Mouse (Mus musculus) CH12.LX (cell line): Measurements from ENCODE around the gene Csk. TPM values are rescaled to one million over a fixed set of nuclear protein-coding genes. Genes with fewer than 3 reads are reported as not detected.
A peak's percentile ranks its signal among the peaks of the same experiment; 100 is the strongest.

Experiments
- DNase-seq: peaks from one replicate; pipeline ENCODE4 v3.0.0-alpha.2; 2013; ENCODE audit errors: extremely low read depth
- H3K27ac ChIP-seq: 2 replicates; pipeline ENCODE4 v1.5.1; 2012; ENCODE audit warnings: low read depth, mild to moderate bottlenecking, control low read depth, moderate library complexity; ENCODE audit not compliant: insufficient read depth
- H3K27me3 ChIP-seq: replicated peaks from 2 replicates; pipeline ENCODE3; 2012; ENCODE audit warnings: inconsistent platforms
- H3K36me3 ChIP-seq, 2 experiments: replicated peaks in 1 of 2; 2 replicates each; pipeline versions ENCODE3 to v1.6.1; 2012; ENCODE audit warnings: inconsistent platforms in 1 of 2, low read length in 1 of 2, mild to moderate bottlenecking in 1 of 2, mixed read lengths in 1 of 2, moderate library complexity in 1 of 2; ENCODE audit not compliant: control insufficient read depth in 1 of 2, insufficient read depth in 1 of 2
- H3K4me1 ChIP-seq, 2 experiments: 2 replicates each; pipeline ENCODE4 v1.6.1; 2012; ENCODE audit warnings: inconsistent platforms in 1 of 2, moderate library complexity in 1 of 2; ENCODE audit not compliant: insufficient read depth in 2 of 2, control insufficient read depth in 1 of 2
- H3K4me2 ChIP-seq: 2 replicates; pipeline ENCODE4 v1.6.1; 2012; ENCODE audit warnings: low read depth, mild to moderate bottlenecking, control low read depth; ENCODE audit not compliant: poor library complexity, insufficient read depth, severe bottlenecking
- H3K4me3 ChIP-seq, 3 experiments: fragments of 150-350 bp in 1 of 3; sonication (generic) in 1 of 3; replicated peaks in 1 of 3; 2 replicates each; pipeline versions ENCODE3 to v1.5.1; 2011 to 2012; ENCODE audit warnings: low read depth in 2 of 3, low read length in 2 of 3, mild to moderate bottlenecking in 2 of 3, moderate library complexity in 2 of 3, control low read depth in 1 of 3, improper control_type of control experiment in 1 of 3, inconsistent platforms in 1 of 3, mixed read lengths in 1 of 3; ENCODE audit not compliant: poor library complexity in 1 of 3
- H3K79me2 ChIP-seq: replicated peaks from 2 replicates; pipeline ENCODE4 v1.6.1; 2012; ENCODE audit warnings: mild to moderate bottlenecking, moderate library complexity; ENCODE audit not compliant: control insufficient read depth, poor library complexity, insufficient read depth, severe bottlenecking; ENCODE audit errors: extremely low read depth
- H3K9ac ChIP-seq: 2 replicates; pipeline ENCODE4 v1.6.1; 2012; ENCODE audit warnings: low read depth, mild to moderate bottlenecking, control low read depth, moderate library complexity; ENCODE audit not compliant: insufficient read depth
- H3K9me3 ChIP-seq: replicated peaks from 2 replicates; pipeline ENCODE3; 2012; ENCODE audit warnings: low read length, inconsistent platforms, mixed read lengths
- CHD2 ChIP-seq: IDR thresholded peaks from 2 replicates; pipeline ENCODE4 v1.6.1; 2011; ENCODE audit warnings: low read length, improper control_type of control experiment
- CTCF ChIP-seq, 2 experiments: IDR thresholded peaks in 1 of 2; conservative IDR thresholded peaks in 1 of 2; 2 replicates each; pipeline ENCODE4 v1.5.1; 2011 to 2012; ENCODE audit warnings: low read depth in 2 of 2, low read length in 2 of 2, improper control_type of control experiment in 1 of 2, inconsistent platforms in 1 of 2, mild to moderate bottlenecking in 1 of 2, moderate library complexity in 1 of 2
- ETS1 ChIP-seq: conservative IDR thresholded peaks from 2 replicates; pipeline ENCODE4 v1.6.1; 2012; ENCODE audit warnings: low read depth, mild to moderate bottlenecking, inconsistent platforms, low read length, improper control_type of control experiment, moderate library complexity
- HCFC1 ChIP-seq: IDR thresholded peaks from 2 replicates; pipeline ENCODE4 v1.6.1; 2012; ENCODE audit warnings: low read depth, mild to moderate bottlenecking, inconsistent platforms, low read length, improper control_type of control experiment
- JUND ChIP-seq: conservative IDR thresholded peaks from 2 replicates; pipeline ENCODE4 v1.6.1; 2011; ENCODE audit warnings: low read depth, low read length, improper control_type of control experiment
- KAT2A ChIP-seq: IDR thresholded peaks from 2 replicates; pipeline ENCODE4 v1.6.1; 2012; ENCODE audit warnings: low read length, improper control_type of control experiment, inconsistent platforms; ENCODE audit not compliant: insufficient replicate concordance
- MAFK ChIP-seq: IDR thresholded peaks from 2 replicates; pipeline ENCODE4 v1.6.1; 2011; ENCODE audit warnings: low read length, improper control_type of control experiment; ENCODE audit not compliant: insufficient replicate concordance
- MYC ChIP-seq: IDR thresholded peaks from 2 replicates; pipeline ENCODE4 v1.6.1; 2011; ENCODE audit warnings: low read depth, mild to moderate bottlenecking, improper control_type of control experiment, low read length
- NRF1 ChIP-seq: IDR thresholded peaks from 2 replicates; pipeline ENCODE4 v1.6.1; 2014; ENCODE audit warnings: low read depth, mild to moderate bottlenecking, inconsistent platforms, low read length, improper control_type of control experiment, moderate library complexity
- RAD21 ChIP-seq: IDR thresholded peaks from 2 replicates; pipeline ENCODE4 v1.6.1; 2011; ENCODE audit warnings: low read depth, mild to moderate bottlenecking, low read length, improper control_type of control experiment, moderate library complexity
- RCOR1 ChIP-seq: conservative IDR thresholded peaks from 2 replicates; pipeline ENCODE4 v1.6.1; 2012; ENCODE audit warnings: low read depth, mild to moderate bottlenecking, inconsistent platforms, low read length, improper control_type of control experiment
- SIN3A ChIP-seq: IDR thresholded peaks from 2 replicates; pipeline ENCODE4 v1.6.1; 2012; ENCODE audit warnings: low read length, improper control_type of control experiment, inconsistent platforms
- SMC3 ChIP-seq: IDR thresholded peaks from 2 replicates; pipeline ENCODE4 v1.6.1; 2011; ENCODE audit warnings: low read depth, low read length, improper control_type of control experiment
- USF1 ChIP-seq: IDR thresholded peaks from 2 replicates; pipeline ENCODE4 v1.6.1; 2014; ENCODE audit warnings: low read depth, mild to moderate bottlenecking, inconsistent platforms, low read length, improper control_type of control experiment
- ZC3H11A ChIP-seq: IDR thresholded peaks from 2 replicates; pipeline ENCODE4 v1.6.1; 2012; ENCODE audit warnings: low read depth, mild to moderate bottlenecking, inconsistent platforms, low read length, improper control_type of control experiment
- ZKSCAN1 ChIP-seq: IDR thresholded peaks from 2 replicates; pipeline ENCODE4 v1.6.1; 2012; ENCODE audit warnings: low read depth, inconsistent platforms, low read length, improper control_type of control experiment, borderline replicate concordance
- ZMIZ1 ChIP-seq: IDR thresholded peaks from 2 replicates; pipeline ENCODE4 v1.6.1; 2012; ENCODE audit warnings: low read depth, mild to moderate bottlenecking, inconsistent platforms, low read length, improper control_type of control experiment
- dilution Hi-C: fragments of 300-500 bp; cut with MboI; formaldehyde crosslinking; loops from 2 replicates; pipeline ENCODE4 v1.14.3; 2020; ENCODE audit warnings: low sequenced_read_pairs; ENCODE audit not compliant: extremely low pct_unique_long_range_greater_than_20kb, extremely low pct_ligation_motif_present
- in situ Hi-C: fragments of 300-500 bp; cut with MboI; formaldehyde crosslinking; loops from 3 replicates; pipeline ENCODE4 v1.14.3; 2019; ENCODE audit warnings: low sequenced_read_pairs, low pct_ligation_motif_present, low pct_unique_long_range_greater_than_20kb, mixed read lengths
- polyA plus RNA-seq: library from polyadenylated mRNA; unstranded; fragments of >175 nt; gene quantifications from 2 replicates; pipeline ENCODE4 v1.2.1, GENCODE M21; 2012; ENCODE audit warnings: low read depth; ENCODE audit not compliant: insufficient read length
- total RNA-seq, 2 experiments: library from RNA; depleted of rRNA; stranded (reverse); fragments of 300-350 nt in 1 of 2; fragments of >200 nt in 1 of 2; gene quantifications; 2 replicates each; pipeline ENCODE4 v1.2.3; 2012 to 2014

Csk gene
- 111 and 122 TPM in 2 replicates for total RNA-seq (2012; rRNA removed)
- 111 and 125 TPM in 2 replicates for total RNA-seq (2014; rRNA removed)
- 139 and 153 TPM in 2 replicates for polyA plus RNA-seq

GRCm38 (mm10) chr9:57653283-57653682 lies at the start of gene Csk:
Gene Csk (minus strand): TSS chr9:57653631.
- peak within 1 kb of the TSS in 1 of 3 experiments; percentile 39 for H3K4me3 ChIP-seq
- H3K27ac ChIP-seq: no peak within 1 kb of the TSS
- H3K9me3 ChIP-seq: no peaks in the 10 kb centered on the region
- in situ Hi-C loops (loop anchor here (5.0 to 10.0 kb wide), 3 partner anchors 36 to 342 kb away; partner anchors contain the start of gene Cox5a), dilution Hi-C loops (no loop called here)
- peaks cover 0 to 2% of the 10 kb centered on the region in 2 experiments for H3K36me3 ChIP-seq
- no peak within 1 kb of the TSS for H3K4me2 ChIP-seq
- H3K9ac ChIP-seq: no peak within 1 kb of the TSS
- peaks cover 15 to 57% of the 10 kb centered on the region in 2 experiments for H3K4me1 ChIP-seq
- no peaks in the 10 kb centered on the region for H3K79me2 ChIP-seq
- H3K27me3 ChIP-seq: no peaks in the 10 kb centered on the region
- TF ChIP-seq ETS1: no peak
- no peak for TF ChIP-seq KAT2A
- no peak for TF ChIP-seq MAFK
- no peak for TF ChIP-seq SIN3A
- TF ChIP-seq JUND: no peak
- TF ChIP-seq USF1: no peak
- no peak for TF ChIP-seq NRF1
- DNase-seq: no peak

GRCm38 (mm10) chr9:57698466-57699150 lies 45.2 kb upstream of the Csk start:
- Histone ChIP-seq H3K9ac (no peak overlapping the region), H3K4me2 (no peak overlapping the region), H3K36me3 (no peaks in the 10 kb centered on the region), H3K4me1 (0 out of 4 replicates have a peak, but pooled peaks cover 0 to 2% of the 10 kb centered on the region in 2 experiments), H3K9me3 (no peaks in the 10 kb centered on the region), H3K79me2 (no peaks in the 10 kb centered on the region), H3K27me3 (peaks cover 63% of the 10 kb centered on the region), H3K27ac (no peak overlapping the region), H3K4me3 (no peak overlapping the region)
- TF ChIP-seq SMC3 (no peak), CHD2 (no peak), ZMIZ1 (no peak), ETS1 (no peak), RCOR1 (no peak)
- in situ Hi-C loops: no loop called here
- peak; percentile 13 for DNase-seq
- dilution Hi-C loops: no loop called here

- Histone ChIP-seq H3K4me3 (no peak overlapping the region), H3K27ac (no peak overlapping the region), H3K27me3 (peaks cover 60% of the 10 kb centered on the region), H3K4me2 (no peak overlapping the region), H3K79me2 (no peaks in the 10 kb centered on the region), H3K4me1 (0 out of 4 replicates have a peak, but pooled peaks cover 0 to 2% of the 10 kb centered on the region in 2 experiments), H3K9ac (no peak overlapping the region), H3K9me3 (no peaks in the 10 kb centered on the region), H3K36me3 (no peaks in the 10 kb centered on the region)
- TF ChIP-seq HCFC1 (no peak), ZC3H11A (no peak), RAD21 (no peak), MYC (no peak), ETS1 (no peak), CTCF (conservative IDR thresholded peaks at IDR 0.05 in 1 of 2, IDR thresholded peaks at IDR 0.05 in 1 of 2; ENCODE audit: low read depth in 2 of 2, low read length in 2 of 2) (no peak), ZKSCAN1 (no peak)
- in situ Hi-C loops (no loop called here), dilution Hi-C loops (no loop called here)
- DNase-seq: no peak
Observed at GRCm38 (mm10) chr9:57697380-57697779, 43.9 kb upstream of the Csk start.
